Mouse (Mus musculus): ENCODE measurements around the gene Vrk2. TPM values are rescaled to one million over a fixed set of nuclear protein-coding genes. Genes with fewer than 3 reads are reported as not detected.

The Vrk2 gene
- polyA plus RNA-seq, 1 experiment from 2014 or later: 12.8 TPM

DNA sequence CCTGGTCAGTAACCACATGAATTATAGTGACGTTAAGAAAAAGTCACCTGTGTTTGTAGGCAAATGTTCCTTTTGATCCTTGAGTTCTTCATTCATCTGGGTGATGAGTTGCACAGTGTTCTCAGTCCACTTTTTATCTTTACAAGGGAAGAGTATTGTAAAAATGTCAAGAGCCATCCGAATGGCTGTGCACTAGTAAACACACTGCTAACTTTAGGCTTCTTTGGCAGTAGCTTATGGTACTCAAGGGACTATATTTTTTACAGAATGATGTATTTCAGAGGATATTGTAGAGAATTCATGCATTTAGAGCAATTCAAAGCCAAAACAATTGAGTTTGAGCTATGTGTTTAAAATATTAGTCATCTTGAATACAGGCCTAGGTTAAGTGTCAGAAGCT is 172.3 kb downstream of the Vrk2 start:
- H3K9ac ChIP-seq (ENCODE audit: low read length): no peak overlapping the region
- no peak overlapping the region for H3K4me3 ChIP-seq (ENCODE audit: low read depth, low read length)
- H3K27ac ChIP-seq (replicated peaks): no peak overlapping the region
- H3K9me3 ChIP-seq (ENCODE audit: control insufficient read depth, low read length): no peaks in the 10 kb centered on the region
- no peaks in the 10 kb centered on the region for H3K4me1 ChIP-seq (replicated peaks; ENCODE audit: control insufficient read depth, insufficient read depth)
- 45% methylated on average over 2 of the region's 2 CpGs for WGBS
- H3K4me2 ChIP-seq (replicated peaks; ENCODE audit: low read depth): no peak overlapping the region
- H3K36me3 ChIP-seq (ENCODE audit: control insufficient read depth, insufficient read depth, low read length): no peaks in the 10 kb centered on the region
- DNase-seq (ENCODE audit: low spot score) (no peak), ATAC-seq (ENCODE audit: low FRiP score, low TSS enrichment) (no peak)
- no peak for TF ChIP-seq CTCF (IDR thresholded peaks at IDR 0.05; ENCODE audit: low read depth)
- TF ChIP-seq EP300 (optimal IDR thresholded peaks at IDR 0.05): no peak
- H3K27me3 ChIP-seq (ENCODE audit: control insufficient read depth, insufficient read depth, low read length): no peaks in the 10 kb centered on the region

Other genes with a start within 250 kb of the Vrk2 start
- gene Fancl, start 207.9 kb downstream of the Vrk2 start, polyA plus RNA-seq (2015; fragmentation: Nextera tagmentation; extraction: Ambion mirVana): 16.2 and 17.8 TPM in 2 replicates
- not detected in 2 replicates for gene Gm6899, start 758 bp downstream of the Vrk2 start, polyA plus RNA-seq (2015; fragmentation: Nextera tagmentation; extraction: Ambion mirVana)